Mouse (Mus musculus) heart, embryonic 13.5 days (tissue): ENCODE measurements around the gene Pamr1. TPM values are rescaled to one million over a fixed set of nuclear protein-coding genes. Genes with fewer than 3 reads are reported as not detected.

Experiments used
- ATAC-seq: fragments of 200-750 bp; cut with Nextera tagmentation; 2 replicates; pipeline ENCODE4 v1.8.0; 2017; ENCODE audit warnings: moderate TSS enrichment; ENCODE audit not compliant: insufficient number of reproducible peaks, low FRiP score, low TSS enrichment; ENCODE audit errors: extremely low read depth
- H3K27ac ChIP-seq: fragments of 300-500 bp; sonication (generic); replicated peaks from 2 replicates; pipeline ENCODE4 v1.5.1; 2015; ENCODE audit warnings: moderate library complexity, mild to moderate bottlenecking, inconsistent platforms
- H3K27me3 ChIP-seq: fragments of 300-500 bp; sonication (generic); replicated peaks from 2 replicates; pipeline ENCODE4 v1.6.1; 2015; ENCODE audit warnings: mild to moderate bottlenecking, inconsistent platforms
- H3K36me3 ChIP-seq: fragments of 300-500 bp; sonication (generic); 2 replicates; pipeline ENCODE4 v1.6.1; 2015; ENCODE audit warnings: mild to moderate bottlenecking, inconsistent platforms
- H3K4me1 ChIP-seq: fragments of 300-500 bp; sonication (generic); 2 replicates; pipeline ENCODE4 v1.6.1; 2015; ENCODE audit warnings: inconsistent platforms
- H3K4me2 ChIP-seq: fragments of 300-500 bp; sonication (generic); 2 replicates; pipeline ENCODE4 v1.6.1; 2015; ENCODE audit warnings: inconsistent platforms, mild to moderate bottlenecking, moderate library complexity
- H3K4me3 ChIP-seq: fragments of 300-500 bp; sonication (generic); 2 replicates; pipeline ENCODE4 v1.5.1; 2015; ENCODE audit warnings: moderate library complexity, mild to moderate bottlenecking, inconsistent platforms
- H3K9ac ChIP-seq: fragments of 300-500 bp; sonication (generic); 2 replicates; pipeline ENCODE4 v1.6.1; 2015; ENCODE audit warnings: inconsistent platforms, mild to moderate bottlenecking, moderate library complexity
- H3K9me3 ChIP-seq: fragments of 300-500 bp; sonication (generic); 2 replicates; pipeline ENCODE4 v1.6.1; 2016; ENCODE audit warnings: inconsistent platforms
- WGBS: fragments of 180-500 bp; shearing (Covaris S2); methylation state at CpG from one replicate; pipeline ENCODE4 v1.1.7; 2015; ENCODE audit warnings: mixed read lengths; 5-methylcytosine and 5-hydroxymethylcytosine counted together
- polyA plus RNA-seq: library from polyadenylated mRNA; unstranded; fragments of >200 nt; fragmentation: Nextera tagmentation; extraction: Ambion mirVana; gene quantifications from 2 replicates; pipeline ENCODE4 v1.2.1, GENCODE M21; 2015

Pamr1 gene
- polyA plus RNA-seq, 1 experiment from 2014 or later: 1.4 TPM

GRCm38 (mm10) chr2:102638690-102639089, 88.9 kb downstream of the Pamr1 start:
- WGBS: 59% methylated on average over 2 of the region's 2 CpGs
- ATAC-seq: no peak
- Histone ChIP-seq H3K9ac (no peak overlapping the region), H3K27ac (no peak overlapping the region), H3K27me3 (no peaks in the 10 kb centered on the region; the same call in 1 of the 2 replicates), H3K4me1 (no peaks in the 10 kb centered on the region), H3K36me3 (no peaks in the 10 kb centered on the region), H3K4me2 (no peak overlapping the region), H3K9me3 (no peaks in the 10 kb centered on the region), H3K4me3 (no peak overlapping the region)

GRCm38 (mm10) chr2:102648845-102649500, 99.2 kb downstream of the Pamr1 start:
- no peaks in the 10 kb centered on the region for H3K9me3 ChIP-seq
- WGBS: 74% methylated on average over 10 of the region's 10 CpGs
- no peak overlapping the region for H3K9ac ChIP-seq
- no peak overlapping the region for H3K4me2 ChIP-seq
- H3K27me3 ChIP-seq: no peaks in the 10 kb centered on the region; the same call in 1 of the 2 replicates
- H3K4me3 ChIP-seq: no peak overlapping the region
- H3K4me1 ChIP-seq: no peaks in the 10 kb centered on the region
- H3K36me3 ChIP-seq: no peaks in the 10 kb centered on the region
- no peak for ATAC-seq
- no peak overlapping the region for H3K27ac ChIP-seq

- Histone ChIP-seq H3K4me2 (no peak overlapping the region), H3K27me3 (no peaks in the 10 kb centered on the region; the same call in 1 of the 2 replicates), H3K4me3 (no peak overlapping the region), H3K36me3 (no peaks in the 10 kb centered on the region), H3K27ac (no peak overlapping the region), H3K4me1 (no peaks in the 10 kb centered on the region), H3K9ac (no peak overlapping the region), H3K9me3 (no peaks in the 10 kb centered on the region)
- no peak for ATAC-seq
- WGBS: 64% methylated on average over 4 of the region's 4 CpGs
These were observed 100.5 kb downstream of the Pamr1 start for GRCm38 (mm10) chr2:102650322-102650721.

- Histone ChIP-seq H3K4me1 (peaks cover 14% of the 10 kb centered on the region), H3K9me3 (no peaks in the 10 kb centered on the region), H3K27ac (no peak overlapping the region), H3K9ac (no peak overlapping the region), H3K27me3 (peaks cover 49% of the 10 kb centered on the region), H3K4me2 (no peak overlapping the region), H3K4me3 (no peak overlapping the region), H3K36me3 (no peaks in the 10 kb centered on the region)
- no peak for ATAC-seq
- WGBS: 62% methylated on average over 8 of the region's 8 CpGs
These were observed 106.3 kb downstream of the Pamr1 start for GRCm38 (mm10) chr2:102655966-102656725.

- Histone ChIP-seq H3K36me3 (no peaks in the 10 kb centered on the region), H3K27ac (no peak overlapping the region), H3K9me3 (no peaks in the 10 kb centered on the region), H3K9ac (no peak overlapping the region), H3K4me1 (peaks cover 14% of the 10 kb centered on the region), H3K27me3 (peaks cover 60% of the 10 kb centered on the region), H3K4me3 (peak overlapping the region; percentile 70; the same call in 1 of the 2 replicates), H3K4me2 (peak overlapping the region; percentile 92)
- 23% methylated on average over 7 of the region's 7 CpGs for WGBS
- no peak for ATAC-seq
These were observed 107.9 kb downstream of the Pamr1 start for GRCm38 (mm10) chr2:102657726-102658125.

- Histone ChIP-seq H3K27me3 (peaks cover 63% of the 10 kb centered on the region), H3K9me3 (no peaks in the 10 kb centered on the region), H3K36me3 (no peaks in the 10 kb centered on the region), H3K4me1 (peaks cover 18% of the 10 kb centered on the region), H3K9ac (peak within 1 kb of the TSS; percentile 80), H3K4me3 (peak within 1 kb of the TSS; percentile 70), H3K4me2 (peak within 1 kb of the TSS; percentile 92), H3K27ac (no peak within 1 kb of the TSS)
- no peak for ATAC-seq
- WGBS: under 1% methylated on average over 20 of the region's 20 CpGs
These were observed 108.4 kb downstream of the Pamr1 start, which contains the start of gene Slc1a2 for GRCm38 (mm10) chr2:102658163-102658660. Slc1a2 (plus strand) TSS chr2:102658659.

- Histone ChIP-seq H3K9me3 (no peaks in the 10 kb centered on the region), H3K36me3 (no peaks in the 10 kb centered on the region), H3K27ac (no peak overlapping the region), H3K4me2 (peak overlapping the region; percentile 92), H3K4me1 (peaks cover 21% of the 10 kb centered on the region), H3K4me3 (peak overlapping the region; percentile 70), H3K27me3 (peaks cover 66% of the 10 kb centered on the region), H3K9ac (peak overlapping the region; percentile 80)
- 1% methylated on average over 60 of the region's 80 CpGs for WGBS
- peak; percentile 42; the same call in 1 of the 2 replicates for ATAC-seq
These were observed 109.1 kb downstream of the Pamr1 start for GRCm38 (mm10) chr2:102658661-102659520.

- H3K4me2 ChIP-seq: peak overlapping the region; percentile 92
- peaks cover 66% of the 10 kb centered on the region for H3K27me3 ChIP-seq
- H3K9ac ChIP-seq: peak overlapping the region; percentile 80
- WGBS: 0% methylated on average over 10 of the region's 10 CpGs
- no peak for ATAC-seq
- no peaks in the 10 kb centered on the region for H3K9me3 ChIP-seq
- H3K4me3 ChIP-seq: peak overlapping the region; percentile 70
- H3K36me3 ChIP-seq: no peaks in the 10 kb centered on the region
- H3K4me1 ChIP-seq: peaks cover 21% of the 10 kb centered on the region
- H3K27ac ChIP-seq: no peak overlapping the region
These were observed 109.7 kb downstream of the Pamr1 start for GRCm38 (mm10) chr2:102659521-102659830.

GRCm38 (mm10) chr2:102661052-102661451, 111.2 kb downstream of the Pamr1 start:
- Histone ChIP-seq H3K4me2 (no peak overlapping the region), H3K27ac (no peak overlapping the region), H3K36me3 (no peaks in the 10 kb centered on the region), H3K27me3 (peaks cover 63% of the 10 kb centered on the region), H3K9me3 (no peaks in the 10 kb centered on the region), H3K4me1 (peaks cover 21% of the 10 kb centered on the region), H3K4me3 (no peak overlapping the region), H3K9ac (no peak overlapping the region)
- ATAC-seq: no peak
- WGBS: 41% methylated on average over 2 of the region's 2 CpGs

GRCm38 (mm10) chr2:102662911-102663310, 113.1 kb downstream of the Pamr1 start:
- Histone ChIP-seq H3K9me3 (no peaks in the 10 kb centered on the region), H3K4me2 (no peak overlapping the region), H3K4me1 (peaks cover 21% of the 10 kb centered on the region), H3K4me3 (no peak overlapping the region), H3K36me3 (no peaks in the 10 kb centered on the region), H3K27me3 (peaks cover 49% of the 10 kb centered on the region), H3K27ac (no peak overlapping the region), H3K9ac (no peak overlapping the region)
- ATAC-seq: no peak
- WGBS: 60% methylated on average over 9 of the region's 9 CpGs

- WGBS: 27% methylated on average over 6 of the region's 6 CpGs
These were observed 113.5 kb downstream of the Pamr1 start for GRCm38 (mm10) chr2:102663339-102663738.

More at GRCm38 (mm10) chr2:102663339-102663738, 113.5 kb downstream of the Pamr1 start:
- H3K4me1 ChIP-seq: peaks cover 18% of the 10 kb centered on the region
- H3K4me2 ChIP-seq: no peak overlapping the region
- ATAC-seq: no peak
- H3K36me3 ChIP-seq: no peaks in the 10 kb centered on the region
- H3K27ac ChIP-seq: no peak overlapping the region
- H3K27me3 ChIP-seq: peaks cover 46% of the 10 kb centered on the region
- no peak overlapping the region for H3K4me3 ChIP-seq
- 0 out of 2 replicates have a peak overlapping the region, but pooled peaks have one; percentile 2 for H3K9ac ChIP-seq
- no peaks in the 10 kb centered on the region for H3K9me3 ChIP-seq
